Mouse (Mus musculus): Measurements from ENCODE around the gene Ccdc152.

DNA sequence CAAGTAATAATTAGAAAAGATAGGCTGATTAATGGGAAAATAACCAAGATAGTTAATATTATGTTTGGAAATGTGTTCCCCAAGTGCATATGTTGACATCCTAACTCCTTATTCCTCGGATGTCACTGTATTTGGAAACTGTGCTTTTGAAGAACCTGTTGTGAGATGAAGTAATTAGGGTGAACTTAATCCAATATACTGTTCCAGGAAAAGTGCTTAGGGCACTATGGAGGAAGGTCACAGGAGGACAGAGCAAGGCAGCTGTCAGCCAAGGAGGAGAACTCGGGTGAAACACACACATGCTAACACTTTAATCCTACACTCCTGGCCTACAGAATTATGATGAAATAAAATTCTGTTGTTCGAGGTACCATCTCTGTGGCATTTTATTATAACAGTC lies 40.4 kb downstream of the Ccdc152 start:
- TF ChIP-seq CTCF (IDR thresholded peaks at IDR 0.05; ENCODE audit: control insufficient read depth, insufficient read depth, insufficient read length) (no peak), USF1 (IDR thresholded peaks at IDR 0.05; ENCODE audit: low read depth) (no peak), MYOG (IDR thresholded peaks at IDR 0.05; ENCODE audit: control insufficient read depth, extremely low read depth, insufficient read length) (no peak)
